Mouse (Mus musculus): ENCODE measurements around the gene Ppp6c. TPM values are rescaled to one million over a fixed set of nuclear protein-coding genes. Genes with fewer than 3 reads are reported as not detected.

The Ppp6c gene
- polyA plus RNA-seq, 1 experiment from 2014 or later: 79.8 TPM

DNA sequence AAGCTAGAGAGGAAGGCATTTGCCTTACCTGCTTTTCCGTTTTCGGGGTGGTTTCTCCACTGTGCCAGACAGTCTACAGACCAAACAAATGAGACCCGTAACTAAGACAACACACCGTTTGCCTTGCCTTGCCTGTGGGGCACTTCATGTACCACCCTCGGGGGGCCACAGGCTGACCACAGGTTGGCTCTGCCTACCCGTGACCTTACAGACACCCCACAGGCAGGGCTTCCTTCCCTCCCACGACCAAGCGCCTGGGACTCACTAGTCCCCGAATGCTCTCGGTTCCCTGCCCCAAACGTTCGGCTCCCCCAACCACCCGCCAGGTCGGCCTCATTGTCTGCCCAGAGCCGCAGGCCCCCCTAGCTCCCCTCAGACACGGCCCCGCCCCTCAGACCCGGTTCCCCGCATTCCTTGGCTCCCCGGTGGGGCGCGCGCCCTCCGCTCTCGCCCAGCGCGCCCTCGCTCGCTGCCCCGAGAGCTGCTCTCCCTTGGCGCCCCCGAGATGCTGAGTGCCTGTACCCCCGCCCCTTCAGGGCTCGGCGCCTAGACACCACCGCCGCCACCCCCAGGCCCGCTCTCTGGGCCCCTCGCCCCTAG lies 36.2 kb downstream of the Ppp6c start:
- WGBS: under 1% methylated on average over 39 of the region's 39 CpGs
- ATAC-seq (ENCODE audit: insufficient read depth) (peak; percentile 89), DNase-seq (peak; percentile 76)

DNA sequence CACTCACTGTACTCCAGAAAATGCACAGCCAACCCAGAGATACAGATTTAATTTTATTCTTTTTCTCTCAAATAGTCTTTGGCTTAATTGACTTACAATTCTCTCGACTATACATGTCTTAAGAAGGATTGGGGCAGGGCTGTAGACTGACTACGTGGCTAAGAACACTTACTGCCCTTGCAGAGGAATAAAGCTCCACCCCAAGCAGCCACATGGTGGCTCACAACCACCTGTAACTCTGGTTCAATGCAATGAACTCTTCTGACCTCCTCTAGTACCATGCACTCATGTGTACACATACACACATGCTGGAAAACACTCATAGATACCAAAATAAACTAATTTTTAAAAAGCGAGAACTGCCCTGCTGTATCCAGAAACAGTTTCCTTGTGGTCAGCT lies 40.3 kb downstream of the Ppp6c start:
- ATAC-seq (ENCODE audit: insufficient read depth) (no peak), DNase-seq (no peak)
- no peak for TF ChIP-seq CTCF (IDR thresholded peaks at IDR 0.05; ENCODE audit: low read depth)
- Histone ChIP-seq H3K4me1 (ENCODE audit: insufficient read depth) (peaks cover 5% of the 10 kb centered on the region; the same call in 1 of the 2 replicates), H3K9ac (no peak overlapping the region), H3K4me2 (no peak overlapping the region), H3K27ac (ENCODE audit: low read depth) (no peak overlapping the region), H3K9me3 (ENCODE audit: low read depth, low read length) (no peaks in the 10 kb centered on the region), H3K36me3 (ENCODE audit: insufficient read depth) (peaks cover 8% of the 10 kb centered on the region; the same call in 1 of the 2 replicates), H3K27me3 (ENCODE audit: insufficient read depth, low read length) (no peaks in the 10 kb centered on the region), H3K4me3 (ENCODE audit: low read depth, low read length) (no peak overlapping the region)
- WGBS: 67% methylated on average over 3 of the region's 3 CpGs

More for the DNA sequence above, 36.2 kb downstream of the Ppp6c start:
- Histone ChIP-seq H3K4me2 (peak overlapping the region; percentile 87), H3K36me3 (ENCODE audit: insufficient read depth) (peaks cover 3% of the 10 kb centered on the region; the same call in 1 of the 2 replicates), H3K9me3 (ENCODE audit: low read depth, low read length) (no peaks in the 10 kb centered on the region), H3K9ac (peak overlapping the region; percentile 84), H3K4me3 (ENCODE audit: low read depth, low read length) (peak overlapping the region; percentile 86), H3K27ac (ENCODE audit: low read depth) (peak overlapping the region; percentile 96), H3K27me3 (ENCODE audit: insufficient read depth, low read length) (no peaks in the 10 kb centered on the region), H3K4me1 (ENCODE audit: insufficient read depth) (peaks cover 5% of the 10 kb centered on the region; the same call in 1 of the 2 replicates)
- TF ChIP-seq CTCF (IDR thresholded peaks at IDR 0.05; ENCODE audit: low read depth): no peak

DNA sequence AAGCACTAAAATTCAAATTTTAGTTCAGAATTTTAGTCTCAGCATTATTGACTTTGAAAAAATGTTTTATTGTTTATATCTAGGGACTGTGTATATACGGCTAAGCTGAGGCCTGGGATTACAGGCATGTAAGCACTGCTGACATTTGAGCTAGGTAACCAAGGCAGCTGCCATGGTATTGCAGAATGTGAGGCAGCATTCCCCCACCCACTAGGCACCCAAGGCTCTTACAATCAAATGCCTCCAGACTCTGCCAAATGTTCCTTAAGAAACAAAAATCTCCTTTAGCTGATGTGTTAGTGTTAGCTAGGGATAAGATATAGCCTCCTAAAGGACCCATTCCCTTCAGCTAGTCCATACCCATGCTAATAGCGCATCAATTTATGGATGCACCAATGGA lies 42.7 kb downstream of the Ppp6c start:
- no peak for DNase-seq
- Histone ChIP-seq H3K27me3 (ENCODE audit: insufficient read depth, low read length) (no peaks in the 10 kb centered on the region), H3K36me3 (ENCODE audit: insufficient read depth) (peaks cover 15% of the 10 kb centered on the region), H3K27ac (ENCODE audit: low read depth) (no peak overlapping the region), H3K4me3 (ENCODE audit: low read depth, low read length) (no peak overlapping the region), H3K9ac (no peak overlapping the region), H3K9me3 (ENCODE audit: low read depth, low read length) (no peaks in the 10 kb centered on the region), H3K4me2 (no peak overlapping the region), H3K4me1 (ENCODE audit: insufficient read depth) (peaks cover under 1% of the 10 kb centered on the region; the same call in 1 of the 2 replicates)
- 89% methylated on average over 2 of the region's 2 CpGs for WGBS
- no peak for TF ChIP-seq CTCF (IDR thresholded peaks at IDR 0.05; ENCODE audit: low read depth)
- ATAC-seq (ENCODE audit: insufficient read depth): no peak

DNA sequence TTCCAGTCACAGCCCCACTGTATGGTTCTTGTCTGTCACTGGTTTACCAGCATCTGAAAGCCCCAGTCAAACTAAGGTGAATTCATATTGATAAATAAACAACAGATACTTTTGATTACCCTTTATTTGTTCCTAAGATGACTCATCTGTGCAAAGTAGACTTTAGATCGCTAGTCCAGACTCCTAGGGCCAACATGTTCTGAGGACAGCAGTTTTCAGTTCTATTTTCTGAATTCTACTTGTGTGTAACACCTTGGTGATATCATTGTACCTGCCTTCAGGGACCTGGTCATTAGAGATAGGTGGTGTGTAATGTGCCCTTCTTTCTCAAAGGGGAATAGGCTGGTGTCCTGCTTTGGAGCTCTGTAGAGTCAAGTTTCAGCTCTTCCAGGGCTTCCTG lies 65.3 kb downstream of the Ppp6c start:
- Histone ChIP-seq H3K4me3 (ENCODE audit: low read depth, low read length) (no peak overlapping the region), H3K9me3 (ENCODE audit: low read depth, low read length) (no peaks in the 10 kb centered on the region), H3K9ac (no peak overlapping the region), H3K27me3 (ENCODE audit: insufficient read depth, low read length) (no peaks in the 10 kb centered on the region), H3K4me1 (ENCODE audit: insufficient read depth) (no peaks in the 10 kb centered on the region), H3K36me3 (ENCODE audit: insufficient read depth) (no peaks in the 10 kb centered on the region), H3K4me2 (no peak overlapping the region), H3K27ac (ENCODE audit: low read depth) (no peak overlapping the region)
- WGBS: 85% methylated on average over 1 of the region's 1 CpGs
- DNase-seq (no peak), ATAC-seq (ENCODE audit: insufficient read depth) (no peak)
- no peak for TF ChIP-seq CTCF (IDR thresholded peaks at IDR 0.05; ENCODE audit: low read depth)

DNA sequence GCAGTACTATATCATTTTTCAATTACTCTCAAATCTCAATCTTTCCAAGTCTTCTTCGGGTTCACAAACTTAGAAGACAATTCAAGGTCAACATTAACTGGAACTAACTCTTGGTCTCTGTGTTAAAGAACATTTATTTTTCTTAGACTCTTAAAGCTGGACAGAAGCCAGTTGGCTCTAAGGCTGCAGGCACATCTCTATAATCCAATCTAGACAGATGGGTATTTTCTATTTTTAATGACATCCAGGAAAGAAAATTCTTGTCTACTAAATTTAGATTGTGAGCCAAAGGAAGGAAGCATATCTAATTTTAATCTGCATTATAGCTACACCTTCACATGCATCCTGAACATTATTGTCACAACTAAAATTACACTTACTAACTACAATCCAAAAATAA lies 68.3 kb downstream of the Ppp6c start:
- no peaks in the 10 kb centered on the region for H3K27me3 ChIP-seq (ENCODE audit: insufficient read depth, low read length)
- DNase-seq: peak; percentile 48

DNA sequence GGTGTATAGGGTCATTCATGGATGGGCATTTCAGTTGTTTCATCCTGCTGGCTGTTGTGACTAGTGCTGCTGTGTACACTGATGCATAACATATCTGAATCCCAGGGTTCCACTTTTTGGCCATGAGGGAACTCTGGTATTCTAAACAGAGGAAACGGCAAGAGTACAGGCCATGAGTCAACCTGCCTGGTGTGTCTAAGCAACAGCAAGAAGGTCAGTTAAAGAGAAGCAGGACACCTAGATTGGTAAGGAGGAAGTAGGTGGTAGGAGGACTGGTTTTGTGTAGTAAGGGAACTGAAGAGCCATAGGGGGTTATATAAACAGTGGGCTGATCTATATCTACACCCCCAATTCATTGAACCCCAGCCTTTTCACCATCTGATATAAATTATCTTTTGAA lies 69.4 kb downstream of the Ppp6c start:
- Histone ChIP-seq H3K4me1 (ENCODE audit: insufficient read depth) (no peaks in the 10 kb centered on the region), H3K9ac (no peak overlapping the region), H3K4me3 (ENCODE audit: low read depth, low read length) (no peak overlapping the region), H3K27me3 (ENCODE audit: insufficient read depth, low read length) (no peaks in the 10 kb centered on the region), H3K9me3 (ENCODE audit: low read depth, low read length) (no peaks in the 10 kb centered on the region), H3K4me2 (no peak overlapping the region), H3K27ac (ENCODE audit: low read depth) (no peak overlapping the region), H3K36me3 (ENCODE audit: insufficient read depth) (no peaks in the 10 kb centered on the region)
- TF ChIP-seq CTCF (IDR thresholded peaks at IDR 0.05; ENCODE audit: low read depth): no peak
- DNase-seq (no peak), ATAC-seq (ENCODE audit: insufficient read depth) (no peak)
- WGBS: 53% methylated on average over 1 of the region's 1 CpGs

More for the DNA sequence above, 68.3 kb downstream of the Ppp6c start:
- ATAC-seq (ENCODE audit: insufficient read depth): no peak
- Histone ChIP-seq H3K27ac (ENCODE audit: low read depth) (no peak overlapping the region), H3K4me3 (ENCODE audit: low read depth, low read length) (no peak overlapping the region), H3K36me3 (ENCODE audit: insufficient read depth) (no peaks in the 10 kb centered on the region), H3K4me1 (ENCODE audit: insufficient read depth) (no peaks in the 10 kb centered on the region), H3K9ac (no peak overlapping the region), H3K9me3 (ENCODE audit: low read depth, low read length) (no peaks in the 10 kb centered on the region), H3K4me2 (no peak overlapping the region)
- WGBS: 51% methylated on average over 1 of the region's 1 CpGs
- no peak for TF ChIP-seq CTCF (IDR thresholded peaks at IDR 0.05; ENCODE audit: low read depth)

DNA sequence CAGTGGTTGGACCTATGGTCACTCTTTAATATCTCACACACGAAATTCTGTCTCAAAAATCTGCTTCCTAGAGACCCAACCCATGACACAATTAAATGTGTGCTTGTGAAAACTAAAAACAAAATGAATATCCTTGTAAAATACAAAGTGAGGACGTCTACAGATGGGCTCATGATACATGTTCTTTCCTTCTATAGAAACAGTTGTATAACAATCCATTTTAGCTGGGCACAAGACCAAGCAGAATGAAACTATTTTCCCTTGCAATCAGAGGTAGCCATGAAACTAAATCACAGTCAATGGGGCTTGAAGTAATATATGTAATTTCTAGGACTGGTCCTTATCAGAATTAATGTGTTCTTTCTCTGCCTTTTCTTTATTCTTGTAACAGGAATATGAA lies 75.3 kb downstream of the Ppp6c start:
- Histone ChIP-seq H3K36me3 (ENCODE audit: insufficient read depth) (0 out of 2 replicates have a peak, but pooled peaks cover 4% of the 10 kb centered on the region), H3K4me1 (ENCODE audit: insufficient read depth) (no peaks in the 10 kb centered on the region), H3K27me3 (ENCODE audit: insufficient read depth, low read length) (no peaks in the 10 kb centered on the region), H3K9ac (no peak overlapping the region), H3K9me3 (ENCODE audit: low read depth, low read length) (no peaks in the 10 kb centered on the region), H3K27ac (ENCODE audit: low read depth) (no peak overlapping the region), H3K4me2 (no peak overlapping the region), H3K4me3 (ENCODE audit: low read depth, low read length) (no peak overlapping the region)
- ATAC-seq (ENCODE audit: insufficient read depth) (no peak), DNase-seq (no peak)
- WGBS: 74% methylated on average over 2 of the region's 2 CpGs
- no peak for TF ChIP-seq CTCF (IDR thresholded peaks at IDR 0.05; ENCODE audit: low read depth)
